Mouse (Mus musculus): Measurements from ENCODE around the gene Crybg1.

GRCm38 (mm10) chr10:44062981-44063380 lies 85.7 kb downstream of the Crybg1 start:
- TF ChIP-seq CTCF (IDR thresholded peaks at IDR 0.05) = no peak
- TF ChIP-seq EP300 (IDR thresholded peaks at IDR 0.05) = no peak

Measured in lung, postnatal 0 days (tissue).